Mouse (Mus musculus) forebrain, embryonic 11.5 days (tissue): ENCODE measurements around the gene Cdc42. TPM values are rescaled to one million over a fixed set of nuclear protein-coding genes. Genes with fewer than 3 reads are reported as not detected.
A peak's percentile ranks its signal among the peaks of the same experiment; 100 is the strongest.

Source experiments
- ATAC-seq: fragments of 200-750 bp; cut with Nextera tagmentation; replicated peaks from 2 replicates; pipeline ENCODE4 v1.8.0; 2017; ENCODE audit warnings: moderate TSS enrichment; ENCODE audit not compliant: low FRiP score
- DNase-seq: peaks from one replicate; pipeline ENCODE4 v3.0.0-alpha.2; 2017; ENCODE audit warnings: low spot score
- H3K27ac ChIP-seq: fragments of 300-500 bp; sonication (generic); 2 replicates; pipeline ENCODE4 v1.5.1; 2014; ENCODE audit warnings: low read depth, low read length
- H3K27me3 ChIP-seq: fragments of 300-500 bp; sonication (generic); 2 replicates; pipeline ENCODE4 v1.6.1; 2014; ENCODE audit warnings: mild to moderate bottlenecking, low read length, mixed read lengths; ENCODE audit not compliant: control insufficient read depth, insufficient read depth
- H3K36me3 ChIP-seq: fragments of 300-500 bp; sonication (generic); 2 replicates; pipeline ENCODE4 v1.6.1; 2014; ENCODE audit warnings: mild to moderate bottlenecking, low read length, moderate library complexity, mixed read lengths; ENCODE audit not compliant: control insufficient read depth, insufficient read depth
- H3K4me1 ChIP-seq: fragments of 300-500 bp; sonication (generic); replicated peaks from 2 replicates; pipeline ENCODE4 v1.6.1; 2014; ENCODE audit warnings: low read length, mixed read lengths; ENCODE audit not compliant: control insufficient read depth, insufficient read depth
- H3K4me2 ChIP-seq: fragments of 300-500 bp; sonication (generic); 2 replicates; pipeline ENCODE4 v1.6.1; 2014; ENCODE audit warnings: low read depth, mild to moderate bottlenecking, low read length, moderate library complexity, mixed read lengths; ENCODE audit not compliant: severe bottlenecking
- H3K4me3 ChIP-seq: fragments of 300-500 bp; sonication (generic); 2 replicates; pipeline ENCODE4 v1.5.1; 2014; ENCODE audit warnings: low read depth, low read length
- H3K9ac ChIP-seq: fragments of 300-500 bp; sonication (generic); 2 replicates; pipeline ENCODE4 v1.6.1; 2014; ENCODE audit warnings: low read length
- H3K9me3 ChIP-seq: fragments of 300-500 bp; sonication (generic); 2 replicates; pipeline ENCODE4 v1.6.1; 2016; ENCODE audit warnings: low read length, mixed read lengths; ENCODE audit not compliant: control insufficient read depth
- WGBS: fragments of 180-500 bp; shearing (Covaris S2); extraction: QIAGEN DNeasy Blood & Tissue Kit; methylation state at CpG from one replicate; pipeline ENCODE4 v1.1.7; 2014; 5-methylcytosine and 5-hydroxymethylcytosine counted together
- polyA plus RNA-seq: library from polyadenylated mRNA; unstranded; fragments of >200 nt; fragmentation: Nextera tagmentation; extraction: Ambion mirVana; gene quantifications from 2 replicates; pipeline ENCODE4 v1.2.1, GENCODE M21; 2014

Cdc42 gene
- polyA plus RNA-seq, 1 experiment from 2014 or later, result 623 TPM

GRCm38 (mm10) chr4:137375314-137376278, 18.1 kb upstream of the Cdc42 start:
- H3K9ac ChIP-seq, result no peak overlapping the region
- no peaks in the 10 kb centered on the region for H3K36me3 ChIP-seq
- no peak overlapping the region for H3K4me3 ChIP-seq
- no peaks in the 10 kb centered on the region for H3K27me3 ChIP-seq
- WGBS, result 55% methylated on average over 19 of the region's 19 CpGs
- H3K9me3 ChIP-seq, result no peaks in the 10 kb centered on the region
- no peak overlapping the region for H3K4me2 ChIP-seq
- DNase-seq (no peak), ATAC-seq (no peak)
- no peaks in the 10 kb centered on the region for H3K4me1 ChIP-seq
- H3K27ac ChIP-seq, result no peak overlapping the region

GRCm38 (mm10) chr4:137373711-137374110, 16.2 kb upstream of the Cdc42 start:
- H3K27me3 ChIP-seq, result no peaks in the 10 kb centered on the region
- H3K27ac ChIP-seq, result no peak overlapping the region
- no peaks in the 10 kb centered on the region for H3K9me3 ChIP-seq
- no peak overlapping the region for H3K4me3 ChIP-seq
- DNase-seq (no peak), ATAC-seq (no peak)
- no peak overlapping the region for H3K4me2 ChIP-seq
- no peak overlapping the region for H3K9ac ChIP-seq
- 63% methylated on average over 6 of the region's 6 CpGs for WGBS
- H3K36me3 ChIP-seq, result no peaks in the 10 kb centered on the region
- H3K4me1 ChIP-seq, result no peaks in the 10 kb centered on the region

- no peak overlapping the region for H3K9ac ChIP-seq
- WGBS, result 91% methylated on average over 16 of the region's 16 CpGs
- no peaks in the 10 kb centered on the region for H3K36me3 ChIP-seq
- H3K27me3 ChIP-seq, result no peaks in the 10 kb centered on the region
- H3K9me3 ChIP-seq, result no peaks in the 10 kb centered on the region
- no peak overlapping the region for H3K4me2 ChIP-seq
- no peak for DNase-seq
- no peak overlapping the region for H3K27ac ChIP-seq
- no peaks in the 10 kb centered on the region for H3K4me1 ChIP-seq
- H3K4me3 ChIP-seq, result no peak overlapping the region
- no peak for ATAC-seq
These were observed 14.3 kb upstream of the Cdc42 start for GRCm38 (mm10) chr4:137371596-137372523.

GRCm38 (mm10) chr4:137369954-137370750, 12.6 kb upstream of the Cdc42 start:
- Histone ChIP-seq H3K9me3 (no peaks in the 10 kb centered on the region), H3K27ac (no peak overlapping the region), H3K4me3 (peak overlapping the region; percentile 13; the same call in 1 of the 2 replicates), H3K4me1 (no peaks in the 10 kb centered on the region), H3K36me3 (no peaks in the 10 kb centered on the region), H3K9ac (peak overlapping the region; percentile 50), H3K4me2 (peak overlapping the region; percentile 43), H3K27me3 (no peaks in the 10 kb centered on the region)
- 9% methylated on average over 28 of the region's 29 CpGs for WGBS
- peak; percentile 74 for DNase-seq
- no peak for ATAC-seq

- WGBS, result 21% methylated on average over 1 of the region's 1 CpGs
- H3K4me3 ChIP-seq, result no peak overlapping the region
- no peak for ATAC-seq
- H3K4me1 ChIP-seq, result no peaks in the 10 kb centered on the region
- H3K27ac ChIP-seq, result no peak overlapping the region
- no peak overlapping the region for H3K9ac ChIP-seq
- no peaks in the 10 kb centered on the region for H3K9me3 ChIP-seq
- H3K27me3 ChIP-seq, result no peaks in the 10 kb centered on the region
- H3K4me2 ChIP-seq, result no peak overlapping the region
- no peaks in the 10 kb centered on the region for H3K36me3 ChIP-seq
- DNase-seq, result peak; percentile 17
These were observed 10.7 kb upstream of the Cdc42 start for GRCm38 (mm10) chr4:137368198-137368597.

GRCm38 (mm10) chr4:137367275-137368088, 10.0 kb upstream of the Cdc42 start:
- WGBS, result 49% methylated on average over 5 of the region's 5 CpGs
- no peaks in the 10 kb centered on the region for H3K9me3 ChIP-seq
- no peaks in the 10 kb centered on the region for H3K36me3 ChIP-seq
- ATAC-seq (no peak), DNase-seq (peak; percentile 44)
- H3K9ac ChIP-seq, result no peak overlapping the region
- H3K4me3 ChIP-seq, result no peak overlapping the region
- no peak overlapping the region for H3K4me2 ChIP-seq
- no peak overlapping the region for H3K27ac ChIP-seq
- H3K27me3 ChIP-seq, result no peaks in the 10 kb centered on the region
- H3K4me1 ChIP-seq, result no peaks in the 10 kb centered on the region

GRCm38 (mm10) chr4:137366097-137366496, 8.6 kb upstream of the Cdc42 start:
- no peaks in the 10 kb centered on the region for H3K9me3 ChIP-seq
- H3K4me1 ChIP-seq, result no peaks in the 10 kb centered on the region
- H3K27ac ChIP-seq, result no peak overlapping the region
- no peaks in the 10 kb centered on the region for H3K27me3 ChIP-seq
- WGBS, result 87% methylated on average over 4 of the region's 4 CpGs
- H3K4me3 ChIP-seq, result no peak overlapping the region
- H3K36me3 ChIP-seq, result no peaks in the 10 kb centered on the region
- H3K4me2 ChIP-seq, result no peak overlapping the region
- DNase-seq (no peak), ATAC-seq (no peak)
- H3K9ac ChIP-seq, result no peak overlapping the region
